8 mouse cellular contexts compared by ENCODE assay signal in genomic region chrX:164183844-164184243, GRCm38 (mm10). TPM values are rescaled to one million over a fixed set of nuclear protein-coding genes. Genes with fewer than 3 reads are reported as not detected.
DNase-seq lines count a peak whose midpoint lies in the region; ATAC-seq and TF ChIP-seq lines count a peak whose summit lies in the region.

No protein-coding gene starts in this region.

- no peaks in the 10 kb centered on the region for H3K4me1 ChIP-seq in kidney, adult 2 months (ENCODE audit: control insufficient read depth, insufficient read depth, low read length)
- H3K4me1 ChIP-seq in kidney, embryonic 16.5 days (ENCODE audit: insufficient read depth, low read length): no peaks in the 10 kb centered on the region

- H3K4me3 ChIP-seq in kidney, adult 2 months (ENCODE audit: insufficient read depth, low read depth, low read length): no peak overlapping the region
- H3K4me3 ChIP-seq in kidney, embryonic 16.5 days (ENCODE audit: low read length): no peak overlapping the region
- H3K4me3 ChIP-seq in gastrocnemius, adult 2 months: no peak overlapping the region

- peak; percentile 53 for DNase-seq in kidney, adult 2 months
- DNase-seq in MN1 (ENCODE audit: low spot score): peak; percentile 72
- peak; percentile 16 for DNase-seq in cerebellum, adult 9-11 months
- peak; percentile 23 for DNase-seq in gastrocnemius, adult 2 months
- peak; percentile 47 for DNase-seq in layer of hippocampus, adult 9-10 months (ENCODE audit: low spot score)
- DNase-seq in telencephalon, adult 2 months (ENCODE audit: low read depth, low spot score): peak; percentile 26

- no peaks in the 10 kb centered on the region for H3K27me3 ChIP-seq in kidney, adult 2 months (replicated peaks; ENCODE audit: control insufficient read depth, insufficient read depth, low read length)
- peaks cover 18% of the 10 kb centered on the region; the same call in 1 of the 2 replicates for H3K27me3 ChIP-seq in kidney, embryonic 16.5 days (ENCODE audit: insufficient read depth, low read length)

- H3K9ac ChIP-seq in kidney, embryonic 16.5 days (replicated peaks; ENCODE audit: low read length): no peak overlapping the region

- 33% methylated on average over 3 of the region's 3 CpGs for WGBS in kidney, adult 2 months
- WGBS in kidney, embryonic 16.5 days: 29% methylated on average over 3 of the region's 3 CpGs

- H3K36me3 ChIP-seq in kidney, adult 2 months (ENCODE audit: control insufficient read depth, insufficient read depth, low read length): no peaks in the 10 kb centered on the region
- no peaks in the 10 kb centered on the region for H3K36me3 ChIP-seq in kidney, embryonic 16.5 days (ENCODE audit: insufficient read depth, low read length)

- no peak for TF ChIP-seq POLR2A in kidney, adult 2 months (IDR thresholded peaks at IDR 0.05; ENCODE audit: low read depth, low read length)

- H3K4me2 ChIP-seq in kidney, embryonic 16.5 days (replicated peaks; ENCODE audit: low read depth, low read length): no peak overlapping the region

- H3K27ac ChIP-seq in kidney, adult 2 months (ENCODE audit: insufficient read depth, low read depth, low read length): no peak overlapping the region
- no peak overlapping the region for H3K27ac ChIP-seq in kidney, embryonic 16.5 days (ENCODE audit: low read length)
- no peak overlapping the region for H3K27ac ChIP-seq in gastrocnemius, adult 2 months

- no peaks in the 10 kb centered on the region for H3K9me3 ChIP-seq in kidney, embryonic 16.5 days (ENCODE audit: low read length)

- TF ChIP-seq CTCF in kidney, adult 2 months (conservative IDR thresholded peaks at IDR 0.05; ENCODE audit: insufficient read depth, insufficient read length, low read depth, low read length): 0 out of 2 replicates have a peak, but pooled peaks have one; percentile 37
- TF ChIP-seq CTCF in gastrocnemius, adult 2 months (IDR thresholded peaks at IDR 0.05): peak; percentile 76

- no peak for ATAC-seq in kidney, embryonic 16.5 days (ENCODE audit: low FRiP score, low TSS enrichment)
- ATAC-seq in megakaryocyte, adult 5-6 weeks (ENCODE audit: poor library complexity, severe bottlenecking): peak; percentile 89

- intact Hi-C loops in gastrocnemius, adult 2 months (cut with DNase I): loop anchor here (2.0 to 5.0 kb wide), 3 partner anchors 103 to 263 kb away; no protein-coding TSS in a partner anchor

RNA-seq across cellular contexts. Expression of gene Ace2, which starts 44.7 kb away (rescaled TPM):
- 8.4 and 11.0 TPM in 2 replicates for polyA plus RNA-seq in kidney, adult 2 months (2012; rRNA removed)
- polyA plus RNA-seq in kidney, embryonic 16.5 days (2015; fragmentation: Nextera tagmentation; extraction: Ambion mirVana): 66.1 and 73.0 TPM in 2 replicates
- under 1 TPM; 0.54 to 0.59 TPM for total RNA-seq in gastrocnemius, adult 2 months (2021)
- total RNA-seq in megakaryocyte, adult 5-6 weeks (2015): not detected in 2 replicates
- total RNA-seq in megakaryocyte, adult 5-6 weeks (2017): not detected in 2 replicates

Comparison
In these comparisons a context has a peak if more than half of its experiments do, and no peak if none do; other contexts are left out.
1. DNase-seq: peak in every context shown above with its lines; median percentile 72 in MN1; 53 in kidney, adult 2 months; 47 in layer of hippocampus, adult 9-10 months; 26 in telencephalon, adult 2 months; 23 in gastrocnemius, adult 2 months; 16 in cerebellum, adult 9-11 months.